Mouse (Mus musculus): ENCODE data around the gene Rnf8. TPM values are rescaled to one million over a fixed set of nuclear protein-coding genes. Genes with fewer than 3 reads are reported as not detected.

Gene Rnf8
- total and polyA plus RNA-seq, 3 experiments = 15.6 to 19.2 (median 18.1) TPM

GRCm38 (mm10) chr17:29688610-29689009 is 74.0 kb downstream of the Rnf8 start:
- Histone ChIP-seq H3K27me3 (ENCODE audit: control insufficient read depth, insufficient read depth, low read length) (no peaks in the 10 kb centered on the region), H3K4me1 (ENCODE audit: control insufficient read depth, insufficient read depth, low read length) (no peaks in the 10 kb centered on the region), H3K27ac (no peak overlapping the region), H3K9ac (ENCODE audit: low read depth, low read length) (no peak overlapping the region), H3K4me3 (no peak overlapping the region), H3K36me3 (ENCODE audit: control insufficient read depth, insufficient read depth, low read length) (peaks cover 3% of the 10 kb centered on the region; the same call in 1 of the 2 replicates), H3K79me2 (replicated peaks; ENCODE audit: control insufficient read depth, insufficient read depth, low read length) (no peaks in the 10 kb centered on the region)
- 94% methylated on average over 10 of the region's 10 CpGs for WGBS
- DNase-seq = no peak
- intact Hi-C loops (cut with DNase I) = no loop called here
- TF ChIP-seq POLR2A (IDR thresholded peaks at IDR 0.05; ENCODE audit: insufficient read depth, low read depth, low read length) (no peak), CTCF (IDR thresholded peaks at IDR 0.05) (no peak), EP300 (IDR thresholded peaks at IDR 0.05; ENCODE audit: insufficient read depth, low read depth, low read length) (no peak)

GRCm38 (mm10) chr17:29690257-29690656 is 75.7 kb downstream of the Rnf8 start:
- intact Hi-C loops (cut with DNase I) = no loop called here
- WGBS = 65% methylated on average over 6 of the region's 6 CpGs

GRCm38 (mm10) chr17:29692827-29693226 is 78.2 kb downstream of the Rnf8 start:
- Histone ChIP-seq H3K79me2 (replicated peaks; ENCODE audit: control insufficient read depth, insufficient read depth, low read length) (no peaks in the 10 kb centered on the region), H3K4me1 (ENCODE audit: control insufficient read depth, insufficient read depth, low read length) (no peaks in the 10 kb centered on the region), H3K27ac (no peak overlapping the region), H3K9ac (ENCODE audit: low read depth, low read length) (no peak overlapping the region), H3K36me3 (ENCODE audit: control insufficient read depth, insufficient read depth, low read length) (peaks cover 3% of the 10 kb centered on the region; the same call in 1 of the 2 replicates), H3K4me3 (no peak overlapping the region), H3K27me3 (ENCODE audit: control insufficient read depth, insufficient read depth, low read length) (no peaks in the 10 kb centered on the region)
- no peak for DNase-seq
- TF ChIP-seq CTCF (IDR thresholded peaks at IDR 0.05) = no peak
- TF ChIP-seq POLR2A (IDR thresholded peaks at IDR 0.05; ENCODE audit: insufficient read depth, low read depth, low read length) = no peak
- TF ChIP-seq EP300 (IDR thresholded peaks at IDR 0.05; ENCODE audit: insufficient read depth, low read depth, low read length) = no peak
- intact Hi-C loops (cut with DNase I) = no loop called here
- WGBS = 62% methylated on average over 2 of the region's 2 CpGs

More at GRCm38 (mm10) chr17:29690257-29690656, 75.7 kb downstream of the Rnf8 start:
- H3K27ac ChIP-seq = no peak overlapping the region
- H3K36me3 ChIP-seq (ENCODE audit: control insufficient read depth, insufficient read depth, low read length) = peaks cover 3% of the 10 kb centered on the region; the same call in 1 of the 2 replicates
- no peak overlapping the region for H3K4me3 ChIP-seq
- no peaks in the 10 kb centered on the region for H3K27me3 ChIP-seq (ENCODE audit: control insufficient read depth, insufficient read depth, low read length)
- H3K9ac ChIP-seq (ENCODE audit: low read depth, low read length) = no peak overlapping the region
- TF ChIP-seq POLR2A (IDR thresholded peaks at IDR 0.05; ENCODE audit: insufficient read depth, low read depth, low read length) (no peak), CTCF (IDR thresholded peaks at IDR 0.05) (no peak), EP300 (IDR thresholded peaks at IDR 0.05; ENCODE audit: insufficient read depth, low read depth, low read length) (no peak)
- H3K79me2 ChIP-seq (replicated peaks; ENCODE audit: control insufficient read depth, insufficient read depth, low read length) = no peaks in the 10 kb centered on the region
- H3K4me1 ChIP-seq (ENCODE audit: control insufficient read depth, insufficient read depth, low read length) = no peaks in the 10 kb centered on the region
- DNase-seq = no peak

GRCm38 (mm10) chr17:29693571-29693970 is 79.0 kb downstream of the Rnf8 start:
- H3K79me2 ChIP-seq (replicated peaks; ENCODE audit: control insufficient read depth, insufficient read depth, low read length) = no peaks in the 10 kb centered on the region
- intact Hi-C loops (cut with DNase I) = no loop called here
- no peaks in the 10 kb centered on the region for H3K4me1 ChIP-seq (ENCODE audit: control insufficient read depth, insufficient read depth, low read length)
- no peak for DNase-seq
- H3K9ac ChIP-seq (ENCODE audit: low read depth, low read length) = no peak overlapping the region
- no peak overlapping the region for H3K27ac ChIP-seq
- TF ChIP-seq CTCF (IDR thresholded peaks at IDR 0.05) (no peak), POLR2A (IDR thresholded peaks at IDR 0.05; ENCODE audit: insufficient read depth, low read depth, low read length) (no peak), EP300 (IDR thresholded peaks at IDR 0.05; ENCODE audit: insufficient read depth, low read depth, low read length) (no peak)
- no peaks in the 10 kb centered on the region for H3K27me3 ChIP-seq (ENCODE audit: control insufficient read depth, insufficient read depth, low read length)
- H3K4me3 ChIP-seq = no peak overlapping the region
- H3K36me3 ChIP-seq (ENCODE audit: control insufficient read depth, insufficient read depth, low read length) = peaks cover under 1% of the 10 kb centered on the region; the same call in 1 of the 2 replicates
- 67% methylated on average over 2 of the region's 2 CpGs for WGBS

- Histone ChIP-seq H3K4me3 (no peak overlapping the region), H3K27ac (no peak overlapping the region), H3K9ac (ENCODE audit: low read depth, low read length) (no peak overlapping the region), H3K36me3 (ENCODE audit: control insufficient read depth, insufficient read depth, low read length) (no peaks in the 10 kb centered on the region), H3K27me3 (ENCODE audit: control insufficient read depth, insufficient read depth, low read length) (no peaks in the 10 kb centered on the region), H3K79me2 (replicated peaks; ENCODE audit: control insufficient read depth, insufficient read depth, low read length) (no peaks in the 10 kb centered on the region), H3K4me1 (ENCODE audit: control insufficient read depth, insufficient read depth, low read length) (no peaks in the 10 kb centered on the region)
- no peak for DNase-seq
- intact Hi-C loops (cut with DNase I) = no loop called here
- WGBS = 92% methylated on average over 4 of the region's 4 CpGs
- TF ChIP-seq CTCF (IDR thresholded peaks at IDR 0.05) (no peak), POLR2A (IDR thresholded peaks at IDR 0.05; ENCODE audit: insufficient read depth, low read depth, low read length) (no peak), EP300 (IDR thresholded peaks at IDR 0.05; ENCODE audit: insufficient read depth, low read depth, low read length) (no peak)
These were observed 79.9 kb downstream of the Rnf8 start for GRCm38 (mm10) chr17:29694516-29694915.

Small RNA genes lying within 50 kb of the gene (microRNA-seq; reads per million reads assigned to microRNA genes)
- 0 to 0.39 reads per million in 2 experiments for gene Mir7667

Other genes starting within 250 kb of the Rnf8 start
- 10 to 100 TPM; 17.2 to 20.5 TPM for gene Pim1, start 124.0 kb upstream of the Rnf8 start, total RNA-seq (2021)
- 24.6 and 27.9 TPM in 2 replicates for gene Pim1, start 124.0 kb upstream of the Rnf8 start, polyA plus RNA-seq (2012; rRNA removed)
- gene Gm17657, start 65.2 kb upstream of the Rnf8 start, total RNA-seq (2021) = not detected
- gene Gm17657, start 65.2 kb upstream of the Rnf8 start, polyA plus RNA-seq (2012; rRNA removed) = not detected in 2 replicates
- 10 to 100 TPM; 12.8 to 13.8 TPM for gene Tbc1d22b, start 65.0 kb upstream of the Rnf8 start, total RNA-seq (2021)
- 15.3 and 16.9 TPM in 2 replicates for gene Tbc1d22b, start 65.0 kb upstream of the Rnf8 start, polyA plus RNA-seq (2012; rRNA removed)
- not detected for gene Tmem217, start 62.4 kb upstream of the Rnf8 start, total RNA-seq (2021)
- 0.47 TPM in 1 of 2 replicates, not detected in the other for gene Tmem217, start 62.4 kb upstream of the Rnf8 start, polyA plus RNA-seq (2012; rRNA removed)
- 1 to 10 TPM; 1.0 to 1.1 TPM for gene Gm28043, start 86 bp downstream of the Rnf8 start, total RNA-seq (2021)
- gene Gm28043, start 86 bp downstream of the Rnf8 start, polyA plus RNA-seq (2012; rRNA removed) = 0.39 and 0.91 TPM in 2 replicates
- gene Cmtr1, start 45.8 kb downstream of the Rnf8 start, total RNA-seq (2021) = 10 to 100 TPM; 51.6 to 65.4 TPM
- 24.0 and 42.2 TPM in 2 replicates for gene Cmtr1, start 45.8 kb downstream of the Rnf8 start, polyA plus RNA-seq (2012; rRNA removed)
- 10 to 100 TPM; 11.4 to 11.8 TPM for gene Ccdc167, start 102.3 kb downstream of the Rnf8 start, total RNA-seq (2021)
- 6.9 and 11.1 TPM in 2 replicates for gene Ccdc167, start 102.3 kb downstream of the Rnf8 start, polyA plus RNA-seq (2012; rRNA removed)